Mouse (Mus musculus) heart, postnatal 0 days (tissue): ENCODE measurements at regions not wholly inside any gene's neighbourhood (a gene's known extent, or its start where the extent isn't known, plus 50 kb on each side); places are given as distances from the start of the nearest gene placed in this dataset.

ENCODE experiments used
- CTCF ChIP-seq: IDR thresholded peaks from 2 replicates; pipeline ENCODE4 v1.5.1; 2016; ENCODE audit warnings: antibody characterized with exemption, control low read depth, low read depth
- EP300 ChIP-seq: IDR thresholded peaks from 2 replicates; pipeline ENCODE4 v1.6.1; 2016; ENCODE audit warnings: antibody characterized with exemption, low read depth

GRCm38 (mm10) chr17:7443822-7444221 is 58.6 kb upstream of the Unc93a2 start:
- TF ChIP-seq CTCF (peak; percentile 60), EP300 (no peak)
